Mouse (Mus musculus) kidney, postnatal 4 days (tissue): Measurements from ENCODE around the gene Mfsd11.
A peak's percentile ranks its signal among the peaks of the same experiment; 100 is the strongest.
"Not testable (repeated sequence)": the region's sequence is repeated elsewhere in the genome, so short reads cannot be mapped to it uniquely, and the experiment has no call there.

ENCODE experiments used
- DNase-seq, 2 experiments: peaks; one replicate each; pipeline ENCODE4 v3.0.0; 2021; ENCODE audit warnings: mixed read lengths in 2 of 2

Mfsd11 gene

DNA sequence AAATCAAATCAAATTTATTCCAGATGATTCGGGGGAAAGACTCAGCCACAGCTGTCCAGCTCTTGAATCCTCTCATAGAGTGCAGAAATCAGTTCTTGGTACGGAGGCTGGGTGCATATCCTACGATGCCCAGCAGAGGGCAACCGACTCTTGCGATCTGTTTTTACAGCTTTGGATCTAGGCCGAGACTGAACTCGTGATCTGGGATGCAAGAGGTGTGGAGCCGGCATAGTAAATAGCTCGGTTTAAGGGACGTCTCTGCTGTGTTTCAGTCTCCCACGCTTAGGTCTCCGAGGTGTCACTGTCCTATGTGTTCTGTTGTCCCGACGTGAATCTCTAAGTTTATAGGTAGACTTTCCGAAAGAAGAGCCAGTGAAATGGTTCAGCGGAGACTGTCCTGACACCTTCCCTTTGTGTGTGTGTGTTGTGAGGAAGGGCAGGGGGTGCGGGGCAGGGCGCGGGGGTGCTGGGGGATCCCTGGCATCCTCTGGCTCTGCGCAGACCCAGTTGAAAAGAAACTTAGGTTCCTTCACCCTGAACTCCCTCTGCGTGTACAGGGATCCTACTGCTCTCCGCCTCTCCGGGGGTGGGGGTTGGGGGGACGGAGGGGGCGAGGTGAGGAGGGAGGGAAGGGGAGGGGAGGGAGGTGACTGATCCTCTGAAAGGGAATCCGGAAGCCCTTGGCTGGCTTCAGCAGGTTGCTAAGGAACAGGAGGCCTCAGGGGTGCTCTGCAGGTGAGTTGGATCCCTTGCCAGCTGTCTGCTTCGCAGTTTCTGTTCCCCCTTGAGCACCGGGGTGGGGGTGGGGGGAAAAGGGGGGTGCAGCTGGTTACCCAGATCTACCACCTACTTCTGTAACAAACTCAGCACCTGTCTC, 33.3 kb downstream of the Mfsd11 start:
- DNase-seq: peak; percentile 89 to 92

DNA sequence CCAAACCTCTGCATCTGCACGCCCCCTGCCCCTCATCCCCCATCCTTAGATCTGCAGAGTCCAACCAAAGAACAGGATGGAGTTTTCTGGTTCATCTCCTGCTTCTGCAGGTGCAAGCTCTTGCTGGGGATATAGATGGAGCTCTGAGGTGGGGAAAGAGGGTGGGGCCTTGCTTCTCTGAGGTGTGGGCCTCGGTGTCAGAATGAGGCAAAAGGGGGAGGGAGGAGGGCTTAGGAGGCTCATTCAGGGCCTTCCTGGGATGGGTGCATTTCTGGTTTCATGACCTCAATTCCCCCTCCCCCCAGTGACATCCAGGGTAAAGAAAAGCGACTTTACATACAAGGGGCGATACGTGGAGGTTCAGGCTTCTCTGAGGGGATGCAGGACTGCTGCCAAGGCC, 34.9 kb downstream of the Mfsd11 start:
- DNase-seq: no peak

GRCm38 (mm10) chr11:116893532-116894442, 41.5 kb downstream of the Mfsd11 start:
- DNase-seq: no peak

- DNase-seq: no peak
These were observed 43.2 kb downstream of the Mfsd11 start for GRCm38 (mm10) chr11:116895402-116895801.

GRCm38 (mm10) chr11:116899247-116899646, 47.0 kb downstream of the Mfsd11 start:
- DNase-seq: no peak

- not testable (repeated sequence) for DNase-seq
These were observed 50.3 kb downstream of the Mfsd11 start for GRCm38 (mm10) chr11:116902588-116902987.

GRCm38 (mm10) chr11:116905741-116906456, 53.7 kb downstream of the Mfsd11 start:
- peak; percentile 24 to 49 for DNase-seq

DNA sequence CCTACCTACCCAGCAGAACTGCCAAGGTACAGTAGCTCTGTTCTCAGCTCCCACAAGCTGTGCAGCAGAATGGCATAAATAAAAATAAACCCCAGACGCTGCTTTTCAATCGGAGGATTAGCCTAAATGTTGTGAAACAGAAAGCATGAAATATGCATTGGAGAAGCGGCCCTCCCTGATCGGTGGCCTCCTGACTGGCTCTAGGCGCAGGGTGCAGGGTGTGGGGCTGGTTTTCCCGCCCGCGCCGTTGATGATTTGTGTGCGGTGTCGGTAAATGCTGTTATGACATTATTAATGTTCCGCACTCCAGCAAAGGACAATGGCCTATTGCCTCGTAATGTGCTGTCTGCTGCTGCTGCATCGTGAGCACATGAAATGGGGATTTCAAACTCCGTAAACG, 61.3 kb downstream of the Mfsd11 start:
- peak in 1 of 2 experiments; percentile 10 for DNase-seq

- DNase-seq: no peak
These were observed 62.1 kb downstream of the Mfsd11 start for GRCm38 (mm10) chr11:116914267-116914885.

DNA sequence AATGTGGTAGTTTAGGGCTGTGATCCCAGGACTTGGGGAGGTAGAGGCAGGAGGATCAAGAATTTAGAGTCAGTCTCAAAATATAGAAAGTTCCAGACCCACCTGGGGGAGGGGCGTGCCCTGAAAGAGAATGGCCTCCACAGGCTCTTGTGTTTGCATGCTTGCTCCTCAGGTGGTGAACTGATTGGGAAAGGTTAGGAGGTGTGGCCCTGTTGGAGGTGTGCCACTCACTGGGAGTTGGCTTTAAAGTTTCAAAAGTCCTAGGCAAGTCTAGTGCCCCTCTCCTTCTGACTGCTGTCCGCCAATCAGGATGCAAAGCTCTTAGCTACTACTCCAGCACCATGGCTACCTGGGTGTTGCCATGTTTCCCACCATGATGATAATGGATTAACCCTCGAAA, 63.0 kb downstream of the Mfsd11 start:
- DNase-seq: no peak

DNA sequence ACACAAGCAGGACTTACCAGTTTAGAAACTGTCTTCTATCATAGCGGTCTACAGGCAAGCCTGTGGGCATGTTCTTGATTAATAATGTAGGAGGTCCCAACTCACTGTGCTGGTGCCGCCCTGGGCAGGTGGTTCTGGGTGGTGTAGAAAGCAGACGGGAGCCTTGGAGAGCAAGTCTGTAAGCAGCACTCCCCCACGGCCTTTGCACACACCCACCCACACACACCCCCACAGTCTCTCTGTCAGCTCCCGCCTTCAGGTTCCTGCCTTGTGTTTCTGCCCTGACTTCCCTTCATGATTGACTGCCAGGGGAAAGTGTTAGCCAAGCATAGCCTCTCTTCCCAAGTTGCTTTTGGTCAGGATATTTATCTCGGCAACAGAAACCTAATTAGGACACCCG, 65.1 kb downstream of the Mfsd11 start:
- DNase-seq: peak; percentile 45 to 61

- DNase-seq: peak; percentile 91 to 92
These were observed 66.3 kb downstream of the Mfsd11 start, which contains the start of gene Mgat5b for GRCm38 (mm10) chr11:116918323-116919185. Gene Mgat5b (plus strand): TSS chr11:116918863.

DNA sequence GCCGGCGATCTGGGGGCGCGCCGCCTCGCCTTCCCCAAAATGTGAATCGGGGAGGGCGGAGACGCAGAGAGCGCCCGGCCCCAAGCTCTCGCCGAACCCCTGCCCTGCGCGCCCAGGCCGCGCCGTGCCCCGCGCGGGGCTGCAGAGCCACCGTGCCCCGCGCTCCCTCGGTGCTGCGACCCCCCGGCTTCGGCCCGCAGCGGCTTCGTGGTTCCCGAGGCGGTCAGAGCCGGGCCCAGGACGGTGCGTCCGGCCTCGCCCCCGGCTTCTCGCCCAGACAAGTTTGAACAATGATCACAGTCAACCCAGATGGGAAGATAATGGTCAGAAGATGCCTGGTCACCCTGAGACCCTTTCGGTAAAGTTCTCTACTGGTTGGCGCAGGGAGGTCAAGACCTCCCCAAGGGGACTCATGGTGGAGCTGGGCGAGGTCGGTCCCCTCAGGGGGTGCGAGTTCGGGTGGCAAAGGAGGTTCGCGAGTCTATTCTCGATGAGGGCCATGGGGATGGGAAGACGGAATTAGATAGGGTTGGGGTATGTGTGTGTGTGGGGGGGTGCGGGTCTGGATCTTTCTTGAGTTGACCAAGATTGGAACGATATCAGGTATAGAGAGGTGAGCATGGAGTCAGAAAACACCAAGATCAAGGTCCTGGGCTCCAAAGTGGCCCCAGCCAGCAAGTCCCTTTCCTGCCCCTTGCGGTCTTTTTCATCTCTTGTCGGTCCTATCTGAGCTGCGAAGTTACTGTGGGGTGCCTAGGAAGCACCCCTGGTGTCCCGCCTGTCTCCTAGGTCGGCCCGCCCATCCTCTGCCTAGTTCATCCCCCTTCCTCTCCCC, 67.2 kb downstream of the Mfsd11 start:
- DNase-seq: no peak

DNA sequence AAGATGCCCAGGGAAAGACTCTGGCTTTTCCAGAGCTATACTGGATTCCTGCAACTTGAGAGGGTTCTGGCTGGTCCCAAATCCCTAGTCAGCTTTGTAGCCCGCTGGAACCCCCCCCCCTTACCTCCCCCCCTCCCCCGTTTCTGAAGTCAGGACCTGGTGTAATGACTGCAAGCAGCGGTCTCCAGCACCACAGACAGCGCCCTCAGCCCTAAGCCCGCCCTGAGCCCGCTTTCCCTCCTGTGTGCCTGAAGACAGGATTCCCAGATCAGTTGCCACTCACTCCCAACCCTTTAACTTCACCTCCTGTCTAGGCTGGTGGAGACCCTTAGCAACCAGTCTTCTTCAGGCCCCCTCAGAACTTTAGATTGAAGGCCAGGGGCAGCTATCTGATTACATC, 68.5 kb downstream of the Mfsd11 start:
- peak; percentile 75 to 76 for DNase-seq

DNA sequence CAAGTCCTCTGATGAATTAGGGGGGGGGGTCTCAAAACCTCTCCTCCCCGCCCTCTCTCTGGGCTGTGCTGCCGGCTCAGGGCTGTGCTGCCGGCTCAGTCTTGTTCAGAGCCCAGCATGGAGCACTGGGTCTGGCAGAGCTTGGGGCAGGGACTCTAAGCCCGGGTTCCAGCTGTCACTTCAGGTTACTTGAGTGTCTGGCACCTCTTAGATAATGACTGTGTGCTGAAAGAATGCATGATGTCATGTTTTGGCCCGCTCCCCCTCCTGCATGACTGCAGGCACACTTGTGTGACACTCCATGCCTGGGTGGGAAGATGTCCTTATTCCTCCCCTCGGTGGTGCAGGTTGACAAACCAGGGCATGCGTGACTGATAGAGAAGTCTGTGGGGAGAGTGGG, 69.8 kb downstream of the Mfsd11 start:
- DNase-seq: no peak
